20 mouse cellular contexts compared by ENCODE assay signal in the genomic region with DNA sequence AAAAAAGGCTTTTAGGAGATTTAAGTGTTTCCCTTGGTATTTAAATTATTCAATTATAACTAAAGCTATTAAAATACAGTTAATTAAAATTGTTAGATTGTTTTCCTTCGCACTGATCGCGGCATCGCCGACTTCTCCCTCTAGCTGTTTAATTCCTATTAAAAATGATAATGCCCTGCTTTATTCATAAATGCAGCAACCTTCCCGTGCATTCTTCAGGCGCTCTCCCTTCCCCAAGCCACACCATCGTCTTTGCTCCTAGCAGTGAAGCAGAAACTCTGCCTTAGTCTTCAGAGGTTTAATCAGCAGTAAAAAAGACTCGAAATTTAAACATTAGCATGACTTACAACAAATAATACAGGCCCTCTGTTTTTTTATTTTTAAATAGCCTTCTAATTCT.
"Had no signal": no experiment of that assay in that cellular context is flagged by ENCODE, and none has a peak within 500 bp of the region (broad histone marks: within the 10 kb centered on the region; RNA-seq: fewer than 3 reads in every experiment).

No protein-coding gene starts in this region.

- H3K36me3 ChIP-seq: heart, embryonic 10.5 days; heart, embryonic 12.5 days; hindbrain, embryonic 15.5 days; kidney, embryonic 15.5 days; limb, embryonic 10.5 days; limb, embryonic 12.5 days had no signal

- H3K4me2 ChIP-seq: heart, embryonic 12.5 days; hindbrain, embryonic 15.5 days; kidney, embryonic 15.5 days; limb, embryonic 12.5 days; liver, embryonic 11.5 days had no signal

- H3K4me3 ChIP-seq: heart, embryonic 10.5 days; heart, embryonic 12.5 days; hindbrain, embryonic 15.5 days; kidney, embryonic 15.5 days; limb, embryonic 10.5 days; limb, embryonic 12.5 days had no signal

- H3K27me3 ChIP-seq: heart, embryonic 12.5 days; hindbrain, embryonic 15.5 days; kidney, embryonic 15.5 days had no signal

- H3K27ac ChIP-seq: heart, embryonic 10.5 days; kidney, embryonic 15.5 days; kidney, postnatal 0 days; limb, embryonic 10.5 days; limb, embryonic 12.5 days had no signal

- H3K9ac ChIP-seq: forebrain, postnatal 0 days; heart, embryonic 12.5 days; hindbrain, embryonic 15.5 days; kidney, embryonic 15.5 days; limb, embryonic 12.5 days had no signal

- DNase-seq: forebrain, postnatal 0 days; gastrocnemius, postnatal 14 days; heart, adult 18-20 months; heart, postnatal 10 days; heart, postnatal 4 days; kidney, adult 2 months; kidney, adult 9 months; kidney, postnatal 14 days; kidney, postnatal 36 days; layer of hippocampus, adult 9-11 months; layer of hippocampus, postnatal 36 days; liver had no signal

- H3K9me3 ChIP-seq: heart, embryonic 10.5 days; heart, embryonic 12.5 days; hindbrain, embryonic 15.5 days; kidney, embryonic 15.5 days; limb, embryonic 10.5 days; limb, embryonic 12.5 days had no signal

- ATAC-seq: forebrain, postnatal 0 days had no signal
